10 mouse cellular contexts compared by ENCODE assay signal in the genomic region with DNA sequence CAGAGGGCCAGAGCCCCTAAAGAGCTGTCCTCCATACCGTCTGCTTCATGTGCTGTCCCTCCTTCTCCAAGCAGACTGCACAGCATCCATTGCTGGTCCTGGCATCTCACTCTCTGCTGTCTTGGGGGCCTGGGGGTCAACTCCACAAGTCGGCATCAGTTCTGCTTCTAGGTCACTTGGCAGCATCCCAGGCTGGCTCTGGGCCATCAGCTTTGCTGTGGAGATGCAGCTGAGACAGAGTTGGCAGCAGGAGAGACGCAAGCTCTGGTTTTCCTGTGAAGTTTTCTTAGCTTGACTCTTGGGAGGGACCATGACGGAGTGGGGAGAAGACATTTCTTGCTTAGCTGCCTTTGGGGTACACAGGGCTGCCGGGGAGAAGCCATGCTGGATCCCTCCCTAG. TPM values are rescaled to one million over a fixed set of nuclear protein-coding genes. Genes with fewer than 3 reads are reported as not detected.
A peak's percentile ranks its signal among the peaks of the same experiment; 100 is the strongest.
DNase-seq lines count a peak whose midpoint lies in the region; ATAC-seq and TF ChIP-seq lines count a peak whose summit lies in the region.
"Had no signal": no experiment of that assay in that cellular context is flagged by ENCODE, and none has a peak within 500 bp of the region (broad histone marks: within the 10 kb centered on the region; RNA-seq: fewer than 3 reads in every experiment).

No protein-coding gene starts in this region.

- no peaks in the 10 kb centered on the region for H3K27me3 ChIP-seq in hindbrain, embryonic 13.5 days
- no peaks in the 10 kb centered on the region for H3K27me3 ChIP-seq in hindbrain, embryonic 10.5 days (ENCODE audit: insufficient read depth, poor library complexity, severe bottlenecking)
- H3K27me3 ChIP-seq in midbrain, postnatal 0 days (ENCODE audit: insufficient read depth, low read length): no peaks in the 10 kb centered on the region
- H3K27me3 ChIP-seq in midbrain, embryonic 15.5 days (replicated peaks): no peaks in the 10 kb centered on the region
- H3K27me3 ChIP-seq: limb, embryonic 12.5 days had no signal

- 0 out of 2 replicates have a peak, but pooled peaks cover 4% of the 10 kb centered on the region for H3K36me3 ChIP-seq in hindbrain, embryonic 13.5 days
- peaks cover 39% of the 10 kb centered on the region for H3K36me3 ChIP-seq in hindbrain, embryonic 10.5 days
- H3K36me3 ChIP-seq in midbrain, postnatal 0 days (ENCODE audit: insufficient read depth, low read length): peaks cover 19% of the 10 kb centered on the region
- no peaks in the 10 kb centered on the region for H3K36me3 ChIP-seq in midbrain, embryonic 15.5 days (replicated peaks)

- 0 out of 2 replicates have a peak overlapping the region, but pooled peaks have one; percentile 23 for H3K27ac ChIP-seq in hindbrain, embryonic 13.5 days
- no peak overlapping the region for H3K27ac ChIP-seq in hindbrain, embryonic 10.5 days
- H3K27ac ChIP-seq in midbrain, postnatal 0 days (ENCODE audit: low read depth, low read length): no peak overlapping the region
- no peak overlapping the region for H3K27ac ChIP-seq in midbrain, embryonic 15.5 days
- H3K27ac ChIP-seq: limb, embryonic 12.5 days had no signal

- DNase-seq in hindbrain, embryonic 10.5 days (ENCODE audit: low spot score): no peak
- DNase-seq in midbrain, postnatal 0 days (ENCODE audit: low spot score): peak; percentile 71
- peak; percentile 80 for DNase-seq in adrenal gland, postnatal 25 days
- DNase-seq in kidney, postnatal 14 days: peak; percentile 78
- DNase-seq: thymus, postnatal 14 days had no signal

- no peak for TF ChIP-seq CTCF in midbrain, postnatal 0 days (IDR thresholded peaks at IDR 0.05)

- no peak for ATAC-seq in hindbrain, embryonic 13.5 days (ENCODE audit: low FRiP score)
- no peak for ATAC-seq in midbrain, postnatal 0 days (ENCODE audit: low FRiP score)
- no peak for ATAC-seq in midbrain, embryonic 15.5 days (replicated peaks)
- ATAC-seq in megakaryocyte, adult 5-6 weeks (ENCODE audit: poor library complexity, severe bottlenecking): no peak

- H3K4me3 ChIP-seq in hindbrain, embryonic 13.5 days: no peak overlapping the region
- no peak overlapping the region for H3K4me3 ChIP-seq in hindbrain, embryonic 10.5 days
- no peak overlapping the region for H3K4me3 ChIP-seq in midbrain, postnatal 0 days (ENCODE audit: low read depth, low read length)
- H3K4me3 ChIP-seq in midbrain, embryonic 15.5 days: no peak overlapping the region
- H3K4me3 ChIP-seq: limb, embryonic 12.5 days had no signal

- 64% methylated on average over 5 of the region's 5 CpGs for WGBS in hindbrain, embryonic 13.5 days
- WGBS in hindbrain, embryonic 10.5 days: 92% methylated on average over 5 of the region's 5 CpGs
- WGBS in midbrain, postnatal 0 days: 66% methylated on average over 5 of the region's 5 CpGs
- 71% methylated on average over 5 of the region's 5 CpGs for WGBS in midbrain, embryonic 15.5 days

- H3K9me3 ChIP-seq in hindbrain, embryonic 13.5 days: no peaks in the 10 kb centered on the region
- H3K9me3 ChIP-seq in hindbrain, embryonic 10.5 days: no peaks in the 10 kb centered on the region
- no peaks in the 10 kb centered on the region for H3K9me3 ChIP-seq in midbrain, postnatal 0 days (ENCODE audit: low read length)
- H3K9me3 ChIP-seq in midbrain, embryonic 15.5 days: no peaks in the 10 kb centered on the region
- H3K9me3 ChIP-seq: G1E; limb, embryonic 12.5 days had no signal

- H3K4me2 ChIP-seq in hindbrain, embryonic 13.5 days: no peak overlapping the region
- no peak overlapping the region for H3K4me2 ChIP-seq in midbrain, postnatal 0 days (ENCODE audit: low read depth, low read length, poor library complexity, severe bottlenecking)
- H3K4me2 ChIP-seq in midbrain, embryonic 15.5 days: no peak overlapping the region
- H3K4me2 ChIP-seq: limb, embryonic 12.5 days had no signal

- H3K4me1 ChIP-seq in hindbrain, embryonic 13.5 days (replicated peaks): peaks cover 35% of the 10 kb centered on the region
- H3K4me1 ChIP-seq in hindbrain, embryonic 10.5 days (replicated peaks): peaks cover 10% of the 10 kb centered on the region
- H3K4me1 ChIP-seq in midbrain, postnatal 0 days (ENCODE audit: insufficient read depth, low read length): no peaks in the 10 kb centered on the region; the same call in 1 of the 2 replicates
- peaks cover 19% of the 10 kb centered on the region for H3K4me1 ChIP-seq in midbrain, embryonic 15.5 days

- H3K9ac ChIP-seq in hindbrain, embryonic 13.5 days: no peak overlapping the region
- no peak overlapping the region for H3K9ac ChIP-seq in midbrain, postnatal 0 days (replicated peaks; ENCODE audit: low read length, poor library complexity, severe bottlenecking)
- no peak overlapping the region for H3K9ac ChIP-seq in midbrain, embryonic 15.5 days
- H3K9ac ChIP-seq: limb, embryonic 12.5 days had no signal

RNA-seq across cellular contexts. Expression of a gene that starts 13.0 kb away (rescaled TPM):
- polyA plus RNA-seq in hindbrain, embryonic 13.5 days (2015; fragmentation: Nextera tagmentation; extraction: Ambion mirVana): 52.4 and 54.6 TPM in 2 replicates
- 76.1 and 76.9 TPM in 2 replicates for polyA plus RNA-seq in hindbrain, embryonic 10.5 days (2016; fragmentation: Nextera tagmentation; extraction: Ambion mirVana)
- 57.4 and 60.8 TPM in 2 replicates for total RNA-seq in midbrain, postnatal 0 days (2014; rRNA removed)
- polyA plus RNA-seq in midbrain, postnatal 0 days (2015; fragmentation: Nextera tagmentation; extraction: Ambion mirVana): 69.8 and 70.1 TPM in 2 replicates
- 62.5 and 66.3 TPM in 2 replicates for polyA plus RNA-seq in midbrain, embryonic 15.5 days (2015; fragmentation: Nextera tagmentation; extraction: Ambion mirVana)
- 68.8 and 77.6 TPM in 2 replicates for total RNA-seq in adrenal gland, postnatal 25 days (2021)
- 43.8 and 61.5 TPM in 2 replicates for total RNA-seq in megakaryocyte, adult 5-6 weeks (2015)
- 50.2 and 54.4 TPM in 2 replicates for total RNA-seq in megakaryocyte, adult 5-6 weeks (2017)
